Mouse (Mus musculus) cerebellum, postnatal 4 days (tissue): ENCODE results near the gene Mrgpre.
A peak's percentile ranks its signal among the peaks of the same experiment; 100 is the strongest.

Source experiments
- DNase-seq, 2 experiments: peaks; one replicate each; pipeline ENCODE4 v3.0.0; 2022; ENCODE audit warnings: low spot score in 2 of 2, mixed read lengths in 1 of 2

Gene Mrgpre

GRCm38 (mm10) chr7:143783996-143784829 is at the start of gene Mrgpre:
Gene Mrgpre (minus strand): TSS chr7:143784500.
- peak; percentile 53 to 82 for DNase-seq

GRCm38 (mm10) chr7:143833581-143834190 is 49.4 kb upstream of the Mrgpre start:
- no peak for DNase-seq

GRCm38 (mm10) chr7:143832611-143833010 is 48.3 kb upstream of the Mrgpre start:
- no peak for DNase-seq

GRCm38 (mm10) chr7:143832196-143832595 is 47.9 kb upstream of the Mrgpre start:
- no peak for DNase-seq

- no peak for DNase-seq
Observed at GRCm38 (mm10) chr7:143830399-143830798, 46.1 kb upstream of the Mrgpre start.

GRCm38 (mm10) chr7:143829504-143830331 is 45.4 kb upstream of the Mrgpre start:
- peak; percentile 81 to 94 for DNase-seq

- no peak for DNase-seq
Observed at GRCm38 (mm10) chr7:143826985-143827384, 42.7 kb upstream of the Mrgpre start.

- DNase-seq = no peak
Observed at GRCm38 (mm10) chr7:143823266-143823605, 38.9 kb upstream of the Mrgpre start.

GRCm38 (mm10) chr7:143822375-143823265 is 38.3 kb upstream of the Mrgpre start, which contains the start of the genes Nadsyn1 and Dhcr7:
Gene Nadsyn1 (minus strand): TSS chr7:143822849.
Gene Dhcr7 (plus strand): TSS chr7:143823145.
- DNase-seq = peak; percentile 97

- DNase-seq = no peak
Observed at GRCm38 (mm10) chr7:143821241-143821640, 36.9 kb upstream of the Mrgpre start.

GRCm38 (mm10) chr7:143819201-143819600 is 34.9 kb upstream of the Mrgpre start:
- no peak for DNase-seq

- no peak for DNase-seq
Observed at GRCm38 (mm10) chr7:143808909-143809308, 24.6 kb upstream of the Mrgpre start.

GRCm38 (mm10) chr7:143805199-143805624 is 20.9 kb upstream of the Mrgpre start:
- DNase-seq = no peak

- DNase-seq = no peak
Observed at GRCm38 (mm10) chr7:143801195-143802065, 17.1 kb upstream of the Mrgpre start.

GRCm38 (mm10) chr7:143800770-143801169 is 16.5 kb upstream of the Mrgpre start:
- DNase-seq = no peak

GRCm38 (mm10) chr7:143798783-143799182 is 14.5 kb upstream of the Mrgpre start:
- DNase-seq = no peak

- peak in 1 of 2 experiments; percentile 36 for DNase-seq
Observed at GRCm38 (mm10) chr7:143793121-143793520, 8.8 kb upstream of the Mrgpre start.

- no peak for DNase-seq
Observed at GRCm38 (mm10) chr7:143792336-143792985, 8.2 kb upstream of the Mrgpre start.

- DNase-seq = peak in 1 of 2 experiments; percentile 13
Observed at GRCm38 (mm10) chr7:143783378-143783995, 813 bp downstream of the Mrgpre start.
